Mouse (Mus musculus) CH12.LX (cell line): ENCODE data around the gene Rhob. TPM values are rescaled to one million over a fixed set of nuclear protein-coding genes. Genes with fewer than 3 reads are reported as not detected.
A peak's percentile ranks its signal among the peaks of the same experiment; 100 is the strongest.

Experiments
- DNase-seq: peaks from one replicate; pipeline ENCODE4 v3.0.0-alpha.2; 2013; ENCODE audit errors: extremely low read depth
- H3K27ac ChIP-seq: 2 replicates; pipeline ENCODE4 v1.5.1; 2012; ENCODE audit warnings: low read depth, mild to moderate bottlenecking, control low read depth, moderate library complexity; ENCODE audit not compliant: insufficient read depth
- H3K27me3 ChIP-seq: replicated peaks from 2 replicates; pipeline ENCODE3; 2012; ENCODE audit warnings: inconsistent platforms
- H3K36me3 ChIP-seq, 2 experiments: replicated peaks in 1 of 2; 2 replicates each; pipeline versions ENCODE3 to v1.6.1; 2012; ENCODE audit warnings: inconsistent platforms in 1 of 2, low read length in 1 of 2, mild to moderate bottlenecking in 1 of 2, mixed read lengths in 1 of 2, moderate library complexity in 1 of 2; ENCODE audit not compliant: control insufficient read depth in 1 of 2, insufficient read depth in 1 of 2
- H3K4me1 ChIP-seq, 2 experiments: 2 replicates each; pipeline ENCODE4 v1.6.1; 2012; ENCODE audit warnings: inconsistent platforms in 1 of 2, moderate library complexity in 1 of 2; ENCODE audit not compliant: insufficient read depth in 2 of 2, control insufficient read depth in 1 of 2
- H3K4me2 ChIP-seq: 2 replicates; pipeline ENCODE4 v1.6.1; 2012; ENCODE audit warnings: low read depth, mild to moderate bottlenecking, control low read depth; ENCODE audit not compliant: poor library complexity, insufficient read depth, severe bottlenecking
- H3K4me3 ChIP-seq, 3 experiments: fragments of 150-350 bp in 1 of 3; sonication (generic) in 1 of 3; replicated peaks in 1 of 3; 2 replicates each; pipeline versions ENCODE3 to v1.5.1; 2011 to 2012; ENCODE audit warnings: low read depth in 2 of 3, low read length in 2 of 3, mild to moderate bottlenecking in 2 of 3, moderate library complexity in 2 of 3, control low read depth in 1 of 3, improper control_type of control experiment in 1 of 3, inconsistent platforms in 1 of 3, mixed read lengths in 1 of 3; ENCODE audit not compliant: poor library complexity in 1 of 3
- H3K79me2 ChIP-seq: replicated peaks from 2 replicates; pipeline ENCODE4 v1.6.1; 2012; ENCODE audit warnings: mild to moderate bottlenecking, moderate library complexity; ENCODE audit not compliant: control insufficient read depth, poor library complexity, insufficient read depth, severe bottlenecking; ENCODE audit errors: extremely low read depth
- H3K9ac ChIP-seq: 2 replicates; pipeline ENCODE4 v1.6.1; 2012; ENCODE audit warnings: low read depth, mild to moderate bottlenecking, control low read depth, moderate library complexity; ENCODE audit not compliant: insufficient read depth
- H3K9me3 ChIP-seq: replicated peaks from 2 replicates; pipeline ENCODE3; 2012; ENCODE audit warnings: low read length, inconsistent platforms, mixed read lengths
- BHLHE40 ChIP-seq: IDR thresholded peaks from 2 replicates; pipeline ENCODE4 v1.6.1; 2011; ENCODE audit warnings: mild to moderate bottlenecking, low read depth, low read length, improper control_type of control experiment
- EP300 ChIP-seq: IDR thresholded peaks from 2 replicates; pipeline ENCODE4 v1.6.1; 2011; ENCODE audit warnings: low read length, improper control_type of control experiment
- HCFC1 ChIP-seq: IDR thresholded peaks from 2 replicates; pipeline ENCODE4 v1.6.1; 2012; ENCODE audit warnings: low read depth, mild to moderate bottlenecking, inconsistent platforms, low read length, improper control_type of control experiment
- IRF4 ChIP-seq: IDR thresholded peaks from 2 replicates; pipeline ENCODE4 v1.6.1; 2014; ENCODE audit warnings: low read depth, mild to moderate bottlenecking, inconsistent platforms, low read length, improper control_type of control experiment
- JUN ChIP-seq: IDR thresholded peaks from 2 replicates; pipeline ENCODE4 v1.6.1; 2011; ENCODE audit warnings: low read depth, mild to moderate bottlenecking, low read length, improper control_type of control experiment, moderate library complexity; ENCODE audit not compliant: insufficient read depth
- MAX ChIP-seq: IDR thresholded peaks from 2 replicates; pipeline ENCODE4 v1.6.1; 2011; ENCODE audit warnings: low read length, improper control_type of control experiment
- MEF2A ChIP-seq: IDR thresholded peaks from 2 replicates; pipeline ENCODE4 v1.6.1; 2014; ENCODE audit warnings: low read depth, mild to moderate bottlenecking, inconsistent platforms, low read length, improper control_type of control experiment, borderline replicate concordance
- MYC ChIP-seq: IDR thresholded peaks from 2 replicates; pipeline ENCODE4 v1.6.1; 2011; ENCODE audit warnings: low read depth, mild to moderate bottlenecking, improper control_type of control experiment, low read length
- POLR2A ChIP-seq: IDR thresholded peaks from 2 replicates; pipeline ENCODE4 v1.6.1; 2011; ENCODE audit warnings: low read depth, mild to moderate bottlenecking, improper control_type of control experiment, low read length
- SIN3A ChIP-seq: IDR thresholded peaks from 2 replicates; pipeline ENCODE4 v1.6.1; 2012; ENCODE audit warnings: low read length, improper control_type of control experiment, inconsistent platforms
- SMC3 ChIP-seq: IDR thresholded peaks from 2 replicates; pipeline ENCODE4 v1.6.1; 2011; ENCODE audit warnings: low read depth, low read length, improper control_type of control experiment
- USF1 ChIP-seq: IDR thresholded peaks from 2 replicates; pipeline ENCODE4 v1.6.1; 2014; ENCODE audit warnings: low read depth, mild to moderate bottlenecking, inconsistent platforms, low read length, improper control_type of control experiment
- USF2 ChIP-seq: conservative IDR thresholded peaks from 2 replicates; pipeline ENCODE4 v1.6.1; 2011; ENCODE audit warnings: low read depth, low read length, improper control_type of control experiment
- ZKSCAN1 ChIP-seq: IDR thresholded peaks from 2 replicates; pipeline ENCODE4 v1.6.1; 2012; ENCODE audit warnings: low read depth, inconsistent platforms, low read length, improper control_type of control experiment, borderline replicate concordance
- ZMIZ1 ChIP-seq: IDR thresholded peaks from 2 replicates; pipeline ENCODE4 v1.6.1; 2012; ENCODE audit warnings: low read depth, mild to moderate bottlenecking, inconsistent platforms, low read length, improper control_type of control experiment
- dilution Hi-C: fragments of 300-500 bp; cut with MboI; formaldehyde crosslinking; loops from 2 replicates; pipeline ENCODE4 v1.14.3; 2020; ENCODE audit warnings: low sequenced_read_pairs; ENCODE audit not compliant: extremely low pct_unique_long_range_greater_than_20kb, extremely low pct_ligation_motif_present
- in situ Hi-C: fragments of 300-500 bp; cut with MboI; formaldehyde crosslinking; loops from 3 replicates; pipeline ENCODE4 v1.14.3; 2019; ENCODE audit warnings: low sequenced_read_pairs, low pct_ligation_motif_present, low pct_unique_long_range_greater_than_20kb, mixed read lengths
- polyA plus RNA-seq: library from polyadenylated mRNA; unstranded; fragments of >175 nt; gene quantifications from 2 replicates; pipeline ENCODE4 v1.2.1, GENCODE M21; 2012; ENCODE audit warnings: low read depth; ENCODE audit not compliant: insufficient read length
- total RNA-seq, 2 experiments: library from RNA; depleted of rRNA; stranded (reverse); fragments of 300-350 nt in 1 of 2; fragments of >200 nt in 1 of 2; gene quantifications; 2 replicates each; pipeline ENCODE4 v1.2.3; 2012 to 2014

The Rhob gene
- total and polyA plus RNA-seq, 3 experiments, result 42.1 to 54.1 (median 52.9) TPM

DNA sequence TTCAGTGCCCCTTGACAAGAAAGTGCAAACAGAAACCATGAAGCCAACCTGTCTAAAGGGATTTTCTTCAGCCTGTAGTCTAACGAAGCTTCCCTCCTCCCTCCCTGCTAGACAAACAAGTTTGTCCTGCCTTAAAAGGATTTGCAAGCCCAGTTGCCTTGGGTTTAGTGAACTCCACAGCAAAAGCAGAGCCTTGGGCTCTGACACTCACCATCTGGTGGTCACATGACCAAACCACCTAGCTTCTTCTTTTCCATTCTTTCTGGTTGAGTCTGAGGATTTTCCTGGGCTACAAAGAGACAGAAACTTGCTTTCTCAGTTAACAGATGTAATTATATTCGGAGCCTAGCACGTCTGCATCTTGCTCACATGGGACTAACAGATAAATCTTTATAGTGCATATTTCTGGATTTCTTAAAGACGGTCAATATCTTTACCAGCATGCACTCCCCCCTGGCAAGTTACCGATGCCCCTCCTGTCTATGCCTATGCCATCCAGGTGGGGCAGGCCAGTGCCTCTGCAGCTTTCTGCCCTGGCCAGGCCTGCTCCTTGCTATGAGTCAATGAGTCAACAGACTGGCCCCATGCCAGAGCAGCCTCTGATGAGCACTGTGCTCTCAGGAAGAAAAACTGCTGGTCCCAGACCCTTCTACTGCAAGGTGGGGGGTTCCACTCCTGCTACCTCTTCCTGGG, 11.7 kb downstream of the Rhob start:
- no peaks in the 10 kb centered on the region for H3K9me3 ChIP-seq
- H3K4me2 ChIP-seq, result no peak overlapping the region
- dilution Hi-C loops (no loop called here), in situ Hi-C loops (no loop called here)
- no peaks in the 10 kb centered on the region for H3K79me2 ChIP-seq
- no peak overlapping the region for H3K27ac ChIP-seq
- H3K4me3 ChIP-seq, result no peak overlapping the region
- peak; percentile 35 for DNase-seq
- H3K4me1 ChIP-seq, result peaks cover 12 to 23% of the 10 kb centered on the region in 2 experiments
- TF ChIP-seq EP300 (peak; percentile 52), ZMIZ1 (no peak), MAX (peak; percentile 50; the same call in 1 of the 2 replicates), SIN3A (0 out of 2 replicates have a peak, but pooled peaks have one; percentile 25), USF1 (peak; percentile 80), BHLHE40 (peak; percentile 74), MEF2A (0 out of 2 replicates have a peak, but pooled peaks have one; percentile 12), POLR2A (no peak), IRF4 (peak; percentile 38; the same call in 1 of the 2 replicates), ZKSCAN1 (no peak), USF2 (peak; percentile 86)
- H3K27me3 ChIP-seq, result no peaks in the 10 kb centered on the region
- H3K36me3 ChIP-seq, result no peaks in the 10 kb centered on the region
- H3K9ac ChIP-seq, result no peak overlapping the region

DNA sequence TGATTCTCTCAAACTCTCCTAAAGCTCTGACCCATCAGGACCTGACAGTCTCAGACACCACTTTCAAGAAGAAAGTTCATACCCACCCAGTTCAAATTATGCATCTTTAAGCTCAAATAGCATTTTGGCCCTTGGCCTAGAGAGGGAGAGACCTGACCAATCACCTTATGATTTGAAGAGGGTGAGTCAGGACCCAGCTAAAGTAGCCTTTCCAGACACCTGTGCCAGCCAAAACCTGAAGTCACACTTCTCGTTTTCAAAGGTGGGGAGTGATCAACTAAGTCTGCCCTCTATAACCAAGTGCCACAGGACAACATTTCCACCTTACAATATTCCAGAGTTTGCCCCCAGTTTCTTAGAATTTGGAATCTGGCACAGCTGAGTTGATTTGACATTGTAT, 12.5 kb downstream of the Rhob start:
- no peaks in the 10 kb centered on the region for H3K79me2 ChIP-seq
- no peaks in the 10 kb centered on the region for H3K27me3 ChIP-seq
- dilution Hi-C loops (no loop called here), in situ Hi-C loops (no loop called here)
- no peak overlapping the region for H3K9ac ChIP-seq
- H3K4me3 ChIP-seq, result no peak overlapping the region
- H3K27ac ChIP-seq, result no peak overlapping the region
- no peak for DNase-seq
- H3K4me1 ChIP-seq, result peaks cover 12 to 25% of the 10 kb centered on the region in 2 experiments
- no peaks in the 10 kb centered on the region for H3K9me3 ChIP-seq
- 0 out of 2 replicates have a peak overlapping the region, but pooled peaks have one; percentile 19 for H3K4me2 ChIP-seq
- no peaks in the 10 kb centered on the region for H3K36me3 ChIP-seq
- TF ChIP-seq EP300, result 0 out of 2 replicates have a peak, but pooled peaks have one; percentile 33
- TF ChIP-seq MYC, result no peak

DNA sequence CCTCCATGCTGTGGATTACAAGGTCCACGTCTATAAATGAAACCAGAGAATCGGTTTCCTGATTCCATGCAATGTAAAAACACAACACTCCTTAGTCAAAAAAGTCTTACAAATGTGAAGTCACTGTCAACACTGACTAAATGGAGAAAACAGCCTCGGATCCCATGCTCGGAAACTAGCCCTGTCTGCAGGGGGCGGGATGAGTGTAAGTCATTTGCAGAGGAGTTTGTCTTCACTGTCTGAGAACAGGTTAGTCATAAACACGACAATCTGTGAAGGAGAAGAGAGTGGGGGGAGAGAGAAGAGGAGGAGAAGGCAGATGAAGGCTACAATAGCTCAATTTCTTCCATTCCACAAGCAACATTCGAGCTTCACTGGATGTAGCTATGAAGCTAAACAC, 14.6 kb downstream of the Rhob start:
- Histone ChIP-seq H3K27ac (no peak overlapping the region), H3K4me3 (no peak overlapping the region), H3K79me2 (no peaks in the 10 kb centered on the region), H3K9me3 (no peaks in the 10 kb centered on the region), H3K4me2 (no peak overlapping the region), H3K27me3 (no peaks in the 10 kb centered on the region), H3K4me1 (peaks cover 12 to 30% of the 10 kb centered on the region in 2 experiments), H3K36me3 (no peaks in the 10 kb centered on the region), H3K9ac (no peak overlapping the region)
- DNase-seq, result no peak
- in situ Hi-C loops (no loop called here), dilution Hi-C loops (no loop called here)
- TF ChIP-seq USF1 (no peak), JUN (no peak), SMC3 (no peak), HCFC1 (no peak), POLR2A (no peak)
